ENCODE assay signal across 30 mouse cellular contexts in the genomic region with DNA sequence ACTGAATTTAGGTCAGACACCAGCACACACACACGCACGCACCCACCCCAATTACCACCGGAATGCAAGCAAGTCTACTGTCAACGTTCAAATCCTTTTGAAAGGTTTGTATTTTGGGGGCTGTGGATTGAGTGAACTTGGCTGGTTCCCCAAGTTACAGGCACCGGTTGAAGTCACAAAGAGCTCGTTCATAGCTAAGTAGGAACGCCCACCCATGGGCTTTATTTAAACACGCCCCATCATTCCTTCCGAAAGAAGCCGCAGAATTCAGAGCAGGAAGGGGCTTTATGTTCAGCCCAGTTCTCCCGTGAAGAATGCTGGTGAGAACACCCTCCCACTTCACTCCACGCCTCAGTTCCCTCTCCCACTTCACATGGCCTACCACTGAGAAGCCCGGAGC. TPM values are rescaled to one million over a fixed set of nuclear protein-coding genes. Genes with fewer than 3 reads are reported as not detected.
A peak's percentile ranks its signal among the peaks of the same experiment; 100 is the strongest.
DNase-seq lines count a peak whose midpoint lies in the region; ATAC-seq and TF ChIP-seq lines count a peak whose summit lies in the region.
"Had no signal": no experiment of that assay in that cellular context is flagged by ENCODE, and none has a peak within 500 bp of the region (broad histone marks: within the 10 kb centered on the region; RNA-seq: fewer than 3 reads in every experiment).

No protein-coding gene starts in this region.

- H3K36me3 ChIP-seq in forebrain, postnatal 0 days (ENCODE audit: insufficient read depth) = no peaks in the 10 kb centered on the region
- no peaks in the 10 kb centered on the region for H3K36me3 ChIP-seq in forebrain, embryonic 15.5 days
- no peaks in the 10 kb centered on the region for H3K36me3 ChIP-seq in midbrain, postnatal 0 days (ENCODE audit: insufficient read depth, low read length)
- no peaks in the 10 kb centered on the region for H3K36me3 ChIP-seq in midbrain, embryonic 15.5 days (replicated peaks)
- H3K36me3 ChIP-seq: embryonic facial prominence, embryonic 12.5 days; midbrain, embryonic 10.5 days; stomach, embryonic 15.5 days had no signal

- peak; percentile 27 for DNase-seq in forebrain, postnatal 0 days
- DNase-seq in midbrain, postnatal 0 days (ENCODE audit: low spot score) = peak; percentile 17
- DNase-seq in left cerebral cortex, postnatal 25 days (ENCODE audit: low spot score in 2 of 2) = peak; percentile 38 to 81
- peak; percentile 54 for DNase-seq in telencephalon, adult 2 months (ENCODE audit: low read depth, low spot score)
- DNase-seq in cerebellum, adult 11-12 months = no peak
- DNase-seq: cerebellum, adult 9-10 months; gastrocnemius, postnatal 36 days; kidney, adult 2 months; kidney, postnatal 10 days; layer of hippocampus, postnatal 36 days; lung, embryonic 14.5 days; retina, postnatal 1 day; thymus, adult 2 months had no signal

- peak overlapping the region; percentile 40; the same call in 1 of the 2 replicates for H3K27ac ChIP-seq in forebrain, postnatal 0 days (ENCODE audit: low read depth, low read length)
- no peak overlapping the region for H3K27ac ChIP-seq in forebrain, embryonic 15.5 days (replicated peaks)
- peak overlapping the region; percentile 39; the same call in 1 of the 2 replicates for H3K27ac ChIP-seq in midbrain, postnatal 0 days (ENCODE audit: low read depth, low read length)
- H3K27ac ChIP-seq in midbrain, embryonic 15.5 days = no peak overlapping the region
- H3K27ac ChIP-seq: embryonic facial prominence, embryonic 12.5 days; layer of hippocampus, adult 2 months; macrophage; midbrain, embryonic 10.5 days; stomach, embryonic 15.5 days had no signal

- no peak for TF ChIP-seq CTCF in forebrain, postnatal 0 days (IDR thresholded peaks at IDR 0.05; ENCODE audit: low read depth)
- TF ChIP-seq CTCF in midbrain, postnatal 0 days (IDR thresholded peaks at IDR 0.05) = no peak

- H3K9ac ChIP-seq in forebrain, postnatal 0 days = no peak overlapping the region
- no peak overlapping the region for H3K9ac ChIP-seq in forebrain, embryonic 15.5 days (replicated peaks)
- H3K9ac ChIP-seq in midbrain, postnatal 0 days (replicated peaks; ENCODE audit: low read length, poor library complexity, severe bottlenecking) = no peak overlapping the region
- H3K9ac ChIP-seq in midbrain, embryonic 15.5 days = no peak overlapping the region
- H3K9ac ChIP-seq: embryonic facial prominence, embryonic 12.5 days; lung, embryonic 14.5 days; stomach, embryonic 15.5 days had no signal

- H3K4me3 ChIP-seq in forebrain, postnatal 0 days (ENCODE audit: low read depth, low read length) = no peak overlapping the region
- no peak overlapping the region for H3K4me3 ChIP-seq in forebrain, embryonic 15.5 days
- no peak overlapping the region for H3K4me3 ChIP-seq in midbrain, postnatal 0 days (ENCODE audit: low read depth, low read length)
- no peak overlapping the region for H3K4me3 ChIP-seq in midbrain, embryonic 15.5 days
- H3K4me3 ChIP-seq: embryonic facial prominence, embryonic 12.5 days; layer of hippocampus, adult 2 months; midbrain, embryonic 10.5 days; stomach, embryonic 15.5 days had no signal

- H3K9me3 ChIP-seq in forebrain, postnatal 0 days (ENCODE audit: low read length) = no peaks in the 10 kb centered on the region
- no peaks in the 10 kb centered on the region for H3K9me3 ChIP-seq in forebrain, embryonic 15.5 days
- no peaks in the 10 kb centered on the region for H3K9me3 ChIP-seq in midbrain, postnatal 0 days (ENCODE audit: low read length)
- no peaks in the 10 kb centered on the region for H3K9me3 ChIP-seq in midbrain, embryonic 15.5 days
- H3K9me3 ChIP-seq: embryonic facial prominence, embryonic 12.5 days; midbrain, embryonic 10.5 days; stomach, embryonic 15.5 days had no signal

- H3K4me2 ChIP-seq in forebrain, postnatal 0 days (ENCODE audit: low read depth) = no peak overlapping the region
- no peak overlapping the region for H3K4me2 ChIP-seq in forebrain, embryonic 15.5 days (replicated peaks)
- H3K4me2 ChIP-seq in midbrain, postnatal 0 days (ENCODE audit: low read depth, low read length, poor library complexity, severe bottlenecking) = no peak overlapping the region
- H3K4me2 ChIP-seq in midbrain, embryonic 15.5 days = no peak overlapping the region
- H3K4me2 ChIP-seq: embryonic facial prominence, embryonic 12.5 days; liver, embryonic 11.5 days; lung, embryonic 14.5 days; stomach, embryonic 15.5 days had no signal

- ATAC-seq in forebrain, postnatal 0 days = peak; percentile 27; the same call in 1 of the 2 replicates
- no peak for ATAC-seq in forebrain, embryonic 15.5 days (replicated peaks)
- ATAC-seq in midbrain, postnatal 0 days (ENCODE audit: low FRiP score) = no peak
- no peak for ATAC-seq in midbrain, embryonic 15.5 days (replicated peaks)
- ATAC-seq: inflammation-experienced regulatory T-cells, adult 6 months had no signal

- H3K4me1 ChIP-seq in forebrain, postnatal 0 days (ENCODE audit: insufficient read depth) = 0 out of 2 replicates have a peak, but pooled peaks cover 11% of the 10 kb centered on the region
- no peaks in the 10 kb centered on the region for H3K4me1 ChIP-seq in forebrain, embryonic 15.5 days
- no peaks in the 10 kb centered on the region for H3K4me1 ChIP-seq in midbrain, postnatal 0 days (ENCODE audit: insufficient read depth, low read length)
- H3K4me1 ChIP-seq in midbrain, embryonic 15.5 days = peaks cover 4% of the 10 kb centered on the region
- H3K4me1 ChIP-seq: stomach, embryonic 15.5 days had no signal

- intact Hi-C loops in left cerebral cortex, postnatal 25 days (cut with DNase I) = loop anchor here (5.0 to 10.0 kb wide), 4 partner anchors 109 to 409 kb away; partner anchors contain the start of gene Csmd2

- H3K27me3 ChIP-seq in forebrain, postnatal 0 days (ENCODE audit: insufficient read depth, low read length) = no peaks in the 10 kb centered on the region
- no peaks in the 10 kb centered on the region for H3K27me3 ChIP-seq in forebrain, embryonic 15.5 days
- no peaks in the 10 kb centered on the region for H3K27me3 ChIP-seq in midbrain, postnatal 0 days (ENCODE audit: insufficient read depth, low read length)
- H3K27me3 ChIP-seq in midbrain, embryonic 15.5 days (replicated peaks) = no peaks in the 10 kb centered on the region
- H3K27me3 ChIP-seq: embryonic facial prominence, embryonic 12.5 days; stomach, embryonic 15.5 days had no signal

- WGBS in forebrain, postnatal 0 days = 43% methylated on average over 13 of the region's 13 CpGs
- WGBS in forebrain, embryonic 15.5 days = 58% methylated on average over 13 of the region's 13 CpGs
- 73% methylated on average over 13 of the region's 13 CpGs for WGBS in midbrain, postnatal 0 days
- 79% methylated on average over 13 of the region's 13 CpGs for WGBS in midbrain, embryonic 15.5 days

RNA-seq across cellular contexts. Expression of gene Hmgb4, which starts 27.3 kb away (rescaled TPM):
- not detected in 2 replicates for total RNA-seq in forebrain, postnatal 0 days (2014; rRNA removed)
- polyA plus RNA-seq in forebrain, postnatal 0 days (2015; fragmentation: Nextera tagmentation; extraction: Ambion mirVana) = not detected in 2 replicates
- 0.26 TPM in 1 of 2 replicates, not detected in the other for polyA plus RNA-seq in forebrain, embryonic 15.5 days (2015; fragmentation: Nextera tagmentation; extraction: Ambion mirVana)
- total RNA-seq in midbrain, postnatal 0 days (2014; rRNA removed) = not detected in 2 replicates
- polyA plus RNA-seq in midbrain, postnatal 0 days (2015; fragmentation: Nextera tagmentation; extraction: Ambion mirVana) = 0.23 TPM in 1 of 2 replicates, not detected in the other
- 0.23 and 0.41 TPM in 2 replicates for polyA plus RNA-seq in midbrain, embryonic 15.5 days (2015; fragmentation: Nextera tagmentation; extraction: Ambion mirVana)
- not detected for total RNA-seq in left cerebral cortex, postnatal 25 days (2021)
- total RNA-seq: adrenal gland, adult 18-20 months; adrenal gland, postnatal 4 days; common myeloid progenitor, adult 5-6 weeks; gastrocnemius, postnatal 36 days; heart, adult 8-10 months; hematopoietic stem cell, adult 5-6 weeks; layer of hippocampus, adult 2 months had no signal
- polyA plus RNA-seq: embryonic facial prominence, embryonic 12.5 days; heart, embryonic 16.5 days; inflammation-experienced regulatory T-cells, adult 6 months; kidney, adult 2 months; liver, embryonic 11.5 days; lung, embryonic 14.5 days; macrophage; midbrain, embryonic 10.5 days; neural tube, embryonic 11.5 days; stomach, embryonic 15.5 days; thymus, adult 2 months; urinary bladder, adult 2 months had no signal

Comparison
In these comparisons a context has a peak if more than half of its experiments do, and no peak if none do; other contexts are left out.
1. H3K27ac ChIP-seq: peak in forebrain, postnatal 0 days (single experiment) and midbrain, postnatal 0 days (single experiment); none in forebrain, embryonic 15.5 days (single experiment) and midbrain, embryonic 15.5 days (single experiment).